Mouse (Mus musculus): ENCODE data around the gene Fgfr2. TPM values are rescaled to one million over a fixed set of nuclear protein-coding genes. Genes with fewer than 3 reads are reported as not detected.

Gene Fgfr2
- total and polyA plus RNA-seq, 2 experiments from 2014 or later = 12.1 to 32.6 TPM

DNA sequence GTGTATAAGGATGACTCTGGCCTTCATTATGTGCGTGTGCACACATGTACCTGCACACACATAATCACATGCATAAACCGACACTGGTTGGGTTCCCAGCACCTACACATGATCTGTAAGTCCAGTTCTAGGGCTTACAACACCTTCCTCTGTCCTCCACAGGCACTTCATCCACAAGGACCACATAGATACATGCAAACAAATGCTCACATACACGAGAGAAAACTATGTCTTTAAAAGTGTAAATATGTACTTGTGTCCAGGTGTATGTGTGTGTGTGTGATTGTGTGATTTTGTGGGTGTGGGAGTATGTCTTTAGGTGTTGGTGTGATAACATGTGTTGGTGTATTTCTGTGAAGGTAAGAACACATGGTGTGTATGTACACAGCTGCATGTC lies 765.3 kb downstream of the Fgfr2 start:
- H3K9me3 ChIP-seq (ENCODE audit: low read length) = no peaks in the 10 kb centered on the region
- H3K27ac ChIP-seq (ENCODE audit: low read depth, low read length) = no peak overlapping the region
- no peak for TF ChIP-seq CTCF (IDR thresholded peaks at IDR 0.05)
- no peak overlapping the region for H3K9ac ChIP-seq (replicated peaks; ENCODE audit: low read length, poor library complexity, severe bottlenecking)
- no peaks in the 10 kb centered on the region for H3K27me3 ChIP-seq (ENCODE audit: insufficient read depth, low read length)
- DNase-seq (ENCODE audit: low spot score) (no peak), ATAC-seq (ENCODE audit: low FRiP score) (no peak)
- no peak overlapping the region for H3K4me2 ChIP-seq (ENCODE audit: low read depth, low read length, poor library complexity, severe bottlenecking)
- no peak overlapping the region for H3K4me3 ChIP-seq (ENCODE audit: low read depth, low read length)
- no peaks in the 10 kb centered on the region for H3K4me1 ChIP-seq (ENCODE audit: insufficient read depth, low read length)
- WGBS = 92% methylated on average over 3 of the region's 3 CpGs
- H3K36me3 ChIP-seq (ENCODE audit: insufficient read depth, low read length) = no peaks in the 10 kb centered on the region

DNA sequence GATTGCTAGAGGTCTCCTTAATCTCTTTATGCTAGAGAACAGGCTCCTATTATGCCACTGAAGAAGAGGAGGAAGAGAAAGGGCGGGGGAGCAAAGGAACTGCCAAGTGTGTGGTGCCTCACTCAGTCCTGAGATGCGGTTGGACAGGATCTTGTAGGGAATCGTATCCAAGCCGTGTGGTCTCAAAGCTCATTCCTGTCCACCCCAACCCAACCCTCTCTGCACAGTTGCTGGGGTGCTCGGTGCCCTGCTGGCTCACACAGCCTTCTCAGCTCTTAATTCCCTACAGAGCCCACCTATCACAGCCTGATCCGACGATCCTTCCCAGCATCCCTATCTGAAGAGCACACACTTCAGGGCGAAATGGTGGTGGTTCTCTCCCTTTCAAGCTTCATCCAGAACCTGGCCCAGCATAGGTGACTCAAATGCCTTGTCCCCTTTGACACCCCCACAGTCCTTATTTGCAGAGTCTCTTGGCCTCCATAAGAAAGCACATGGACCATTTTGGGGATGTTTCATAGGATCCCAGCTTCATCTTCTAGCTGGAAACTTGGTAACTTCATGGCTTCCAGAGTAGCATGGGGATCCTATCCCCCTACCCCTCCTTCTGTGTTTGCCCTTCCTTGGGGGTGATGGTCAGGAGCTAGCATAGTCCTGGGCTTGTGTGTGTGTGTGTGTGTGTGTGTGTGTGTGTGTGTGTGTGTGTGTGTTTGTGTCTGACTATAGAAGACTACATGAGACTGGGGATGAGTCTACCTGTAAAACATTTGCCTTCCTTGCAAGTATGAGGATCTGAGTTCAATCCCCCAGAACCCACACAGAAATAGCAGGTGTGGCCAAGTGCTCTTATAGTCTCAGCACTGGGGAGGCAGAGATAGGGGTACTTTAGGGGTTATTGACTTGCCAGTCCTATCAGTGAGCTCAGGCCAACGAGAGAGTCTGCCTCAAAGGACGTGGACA lies 766.0 kb downstream of the Fgfr2 start:
- Histone ChIP-seq H3K36me3 (ENCODE audit: insufficient read depth, low read length) (no peaks in the 10 kb centered on the region), H3K9ac (replicated peaks; ENCODE audit: low read length, poor library complexity, severe bottlenecking) (no peak overlapping the region), H3K4me1 (ENCODE audit: insufficient read depth, low read length) (no peaks in the 10 kb centered on the region), H3K4me2 (ENCODE audit: low read depth, low read length, poor library complexity, severe bottlenecking) (no peak overlapping the region), H3K4me3 (ENCODE audit: low read depth, low read length) (no peak overlapping the region), H3K9me3 (ENCODE audit: low read length) (no peaks in the 10 kb centered on the region), H3K27ac (ENCODE audit: low read depth, low read length) (no peak overlapping the region), H3K27me3 (ENCODE audit: insufficient read depth, low read length) (no peaks in the 10 kb centered on the region)
- no peak for TF ChIP-seq CTCF (IDR thresholded peaks at IDR 0.05)
- DNase-seq (ENCODE audit: low spot score) = no peak
- no peak for ATAC-seq (ENCODE audit: low FRiP score)
- 36% methylated on average over 10 of the region's 10 CpGs for WGBS

DNA sequence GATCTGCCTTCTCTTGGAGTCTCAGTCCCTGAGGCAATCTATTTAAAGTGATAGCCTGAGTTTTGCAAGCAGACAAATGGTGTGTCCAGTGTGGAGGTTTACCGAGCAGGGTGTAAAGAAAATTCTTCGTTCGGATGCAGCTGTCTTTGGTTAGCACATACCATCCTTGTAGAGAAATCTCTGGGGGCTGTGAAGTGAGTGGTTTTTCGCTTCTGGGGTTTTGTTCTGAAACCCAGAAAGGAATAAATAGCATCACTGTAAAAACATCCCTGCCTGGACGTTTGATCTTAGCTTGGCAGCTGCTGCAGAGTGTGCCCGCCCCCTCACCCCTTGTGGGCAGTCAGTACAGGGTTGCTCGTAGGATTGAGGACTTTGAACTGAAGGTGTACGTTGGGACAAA lies 767.0 kb downstream of the Fgfr2 start:
- Histone ChIP-seq H3K4me2 (ENCODE audit: low read depth, low read length, poor library complexity, severe bottlenecking) (no peak overlapping the region), H3K9me3 (ENCODE audit: low read length) (no peaks in the 10 kb centered on the region), H3K36me3 (ENCODE audit: insufficient read depth, low read length) (no peaks in the 10 kb centered on the region), H3K4me1 (ENCODE audit: insufficient read depth, low read length) (no peaks in the 10 kb centered on the region), H3K27ac (ENCODE audit: low read depth, low read length) (no peak overlapping the region), H3K9ac (replicated peaks; ENCODE audit: low read length, poor library complexity, severe bottlenecking) (no peak overlapping the region), H3K4me3 (ENCODE audit: low read depth, low read length) (no peak overlapping the region), H3K27me3 (ENCODE audit: insufficient read depth, low read length) (no peaks in the 10 kb centered on the region)
- WGBS = 19% methylated on average over 8 of the region's 8 CpGs
- no peak for TF ChIP-seq CTCF (IDR thresholded peaks at IDR 0.05)
- no peak for ATAC-seq (ENCODE audit: low FRiP score)
- DNase-seq (ENCODE audit: low spot score) = no peak

DNA sequence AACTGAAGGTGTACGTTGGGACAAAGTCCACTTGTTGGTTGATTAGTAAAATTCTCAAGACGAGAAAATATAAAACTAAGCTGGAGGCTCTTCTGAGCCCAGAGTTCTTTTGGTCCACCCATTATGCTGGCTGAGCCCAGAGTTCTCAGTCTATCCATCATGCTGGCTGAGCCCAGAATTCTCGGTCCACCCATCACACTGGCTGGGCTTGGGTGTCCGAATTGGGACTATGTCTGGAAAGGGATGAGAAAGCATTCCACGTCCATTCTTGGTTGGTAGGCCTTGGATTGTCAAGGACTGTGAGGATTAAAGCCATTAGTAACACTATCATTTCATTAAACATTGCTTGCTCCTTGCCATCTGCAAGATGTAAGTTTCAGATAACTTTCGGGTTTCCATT lies 767.4 kb downstream of the Fgfr2 start:
- TF ChIP-seq CTCF (IDR thresholded peaks at IDR 0.05) = no peak
- 70% methylated on average over 6 of the region's 6 CpGs for WGBS

DNA sequence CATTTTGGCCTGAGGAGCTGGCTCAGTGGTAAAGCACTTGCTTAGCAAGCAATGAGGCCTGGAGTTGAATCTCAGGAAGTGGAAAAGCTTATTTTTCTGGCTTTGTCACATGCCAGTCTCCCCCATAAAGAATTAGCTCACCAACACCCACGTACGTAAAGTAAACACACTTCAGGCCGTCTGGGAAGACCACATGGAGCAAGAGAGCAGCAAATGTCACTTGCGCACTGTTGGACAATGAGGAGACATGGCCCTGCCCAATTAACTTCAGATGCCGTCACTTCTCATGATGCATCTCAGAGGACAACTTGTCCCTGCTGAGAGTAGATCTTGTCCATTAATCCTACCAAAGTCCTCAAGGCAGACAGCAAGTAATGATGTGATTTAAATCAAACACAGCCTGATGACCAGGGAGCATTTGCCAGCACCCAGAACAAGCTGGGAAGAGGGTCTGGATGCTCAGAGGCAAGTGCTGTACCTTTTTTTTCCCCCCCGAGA lies 774.0 kb downstream of the Fgfr2 start:
- Histone ChIP-seq H3K4me1 (ENCODE audit: insufficient read depth, low read length) (no peaks in the 10 kb centered on the region), H3K4me3 (ENCODE audit: low read depth, low read length) (no peak overlapping the region), H3K4me2 (ENCODE audit: low read depth, low read length, poor library complexity, severe bottlenecking) (no peak overlapping the region), H3K36me3 (ENCODE audit: insufficient read depth, low read length) (no peaks in the 10 kb centered on the region), H3K9ac (replicated peaks; ENCODE audit: low read length, poor library complexity, severe bottlenecking) (no peak overlapping the region), H3K27me3 (ENCODE audit: insufficient read depth, low read length) (no peaks in the 10 kb centered on the region), H3K9me3 (ENCODE audit: low read length) (no peaks in the 10 kb centered on the region), H3K27ac (ENCODE audit: low read depth, low read length) (no peak overlapping the region)
- ATAC-seq (ENCODE audit: low FRiP score) (no peak), DNase-seq (ENCODE audit: low spot score) (no peak)
- TF ChIP-seq CTCF (IDR thresholded peaks at IDR 0.05) = no peak
- WGBS = 84% methylated on average over 6 of the region's 6 CpGs

More for the DNA sequence above, 767.4 kb downstream of the Fgfr2 start:
- Histone ChIP-seq H3K9ac (replicated peaks; ENCODE audit: low read length, poor library complexity, severe bottlenecking) (no peak overlapping the region), H3K27me3 (ENCODE audit: insufficient read depth, low read length) (no peaks in the 10 kb centered on the region), H3K27ac (ENCODE audit: low read depth, low read length) (no peak overlapping the region), H3K4me3 (ENCODE audit: low read depth, low read length) (no peak overlapping the region), H3K9me3 (ENCODE audit: low read length) (no peaks in the 10 kb centered on the region), H3K4me1 (ENCODE audit: insufficient read depth, low read length) (no peaks in the 10 kb centered on the region), H3K4me2 (ENCODE audit: low read depth, low read length, poor library complexity, severe bottlenecking) (no peak overlapping the region), H3K36me3 (ENCODE audit: insufficient read depth, low read length) (no peaks in the 10 kb centered on the region)
- DNase-seq (ENCODE audit: low spot score) (no peak), ATAC-seq (ENCODE audit: low FRiP score) (no peak)

Measured in midbrain, postnatal 0 days (tissue).